In the genomic region with DNA sequence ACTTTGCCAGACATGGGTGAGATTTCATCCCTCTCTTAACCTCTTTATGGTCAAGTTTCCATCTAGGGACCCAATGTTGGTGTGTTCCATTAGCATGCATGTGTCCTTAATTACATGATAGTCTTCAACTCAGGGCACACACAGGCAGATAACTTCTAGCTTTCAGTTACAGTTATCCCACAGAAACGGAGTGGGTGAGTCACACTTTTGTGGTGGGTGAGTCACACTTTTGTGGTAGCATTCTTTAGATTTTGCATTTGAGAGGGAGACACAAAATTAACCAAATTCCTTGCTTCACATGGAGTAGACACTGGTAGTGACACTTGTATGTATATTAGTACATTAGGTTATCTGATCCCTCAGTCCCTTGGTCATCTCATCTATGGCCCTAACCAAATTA, we compare ENCODE assay signal across 14 mouse cellular contexts. TPM values are rescaled to one million over a fixed set of nuclear protein-coding genes. Genes with fewer than 3 reads are reported as not detected.
A peak's percentile ranks its signal among the peaks of the same experiment; 100 is the strongest.
DNase-seq lines count a peak whose midpoint lies in the region.
"Had no signal": no experiment of that assay in that cellular context is flagged by ENCODE, and none has a peak within 500 bp of the region (broad histone marks: within the 10 kb centered on the region; RNA-seq: fewer than 3 reads in every experiment).

No protein-coding gene starts in this region.

- intact Hi-C loops in left cerebral cortex, postnatal 4 days (cut with DNase I): no loop called here
- intact Hi-C loops in left cerebral cortex, postnatal 36 days (cut with DNase I): no loop called here

- peak; percentile 11 to 31 for DNase-seq in left cerebral cortex, adult 18-20 months (ENCODE audit: low spot score in 2 of 2)
- no peak for DNase-seq in left cerebral cortex, postnatal 4 days
- DNase-seq in CD4-positive helper T cell, adult 2 months (ENCODE audit: low read depth, low spot score): peak; percentile 16
- peak; percentile 58 for DNase-seq in brain, adult 2 months (ENCODE audit: low read depth, low spot score)
- peak; percentile 4 to 11 for DNase-seq in left cerebral cortex, postnatal 36 days (ENCODE audit: low spot score in 2 of 2)
- DNase-seq in cerebellum, postnatal 10 days: no peak
- DNase-seq in kidney, adult 18-20 months: no peak
- DNase-seq in heart, adult 8-10 months (ENCODE audit: low spot score): no peak
- DNase-seq: cerebellum, adult 2 months; gastrocnemius, adult 2 months; heart, adult 2 months; layer of hippocampus, postnatal 36 days; thymus, postnatal 36 days had no signal

RNA-seq across cellular contexts. Expression of gene Ces2b, which starts 44.3 kb away (rescaled TPM):
- not detected for total RNA-seq in left cerebral cortex, adult 18-20 months (2021)
- under 1 TPM; 0.18 to 0.26 TPM for total RNA-seq in left cerebral cortex, postnatal 4 days (2021)
- under 1 TPM in 1 of 2 experiments, not detected in 1; 0.17 TPM for total RNA-seq in left cerebral cortex, postnatal 36 days (2021)
- total RNA-seq in heart, adult 8-10 months (2022): under 1 TPM; 0.40 to 0.62 (median 0.51) TPM

RNA-seq across cellular contexts. Expression of gene Ces2a, which starts 53.2 kb away (rescaled TPM):
- not detected for total RNA-seq in left cerebral cortex, adult 18-20 months (2021)
- not detected for total RNA-seq in left cerebral cortex, postnatal 4 days (2021)
- total RNA-seq in left cerebral cortex, postnatal 36 days (2021): not detected
- not detected for total RNA-seq in heart, adult 8-10 months (2022)
- total RNA-seq: gastrocnemius, adult 2 months; heart, adult 2 months; layer of hippocampus, postnatal 36 days; midbrain, postnatal 0 days had no signal

RNA-seq across cellular contexts. Expression of gene Ces2c, which starts 59.8 kb away (rescaled TPM):
- not detected for total RNA-seq in left cerebral cortex, adult 18-20 months (2021)
- total RNA-seq in left cerebral cortex, postnatal 4 days (2021): not detected
- not detected for total RNA-seq in left cerebral cortex, postnatal 36 days (2021)
- not detected for total RNA-seq in heart, adult 8-10 months (2022)
- total RNA-seq: heart, adult 2 months; layer of hippocampus, postnatal 36 days; midbrain, postnatal 0 days had no signal

Comparison
In these comparisons a context has a peak if more than half of its experiments do, and no peak if none do; other contexts are left out.
1. DNase-seq: peak in left cerebral cortex, adult 18-20 months (2 of 2), CD4-positive helper T cell, adult 2 months (single experiment), brain, adult 2 months (single experiment) and left cerebral cortex, postnatal 36 days (2 of 2); none in left cerebral cortex, postnatal 4 days (single experiment), cerebellum, postnatal 10 days (0 of 2), kidney, adult 18-20 months (single experiment) and heart, adult 8-10 months (single experiment).